Mouse (Mus musculus) liver, embryonic 15.5 days (tissue): Measurements from ENCODE around the gene Ank2. TPM values are rescaled to one million over a fixed set of nuclear protein-coding genes. Genes with fewer than 3 reads are reported as not detected.
"Not testable (repeated sequence)": the region's sequence is repeated elsewhere in the genome, so short reads cannot be mapped to it uniquely, and the experiment has no call there.

Experiments
- ATAC-seq: fragments of 200-750 bp; cut with Nextera tagmentation; 2 replicates; pipeline ENCODE4 v1.8.0; 2017; ENCODE audit warnings: moderate number of reproducible peaks, mild to moderate bottlenecking, moderate library complexity; ENCODE audit not compliant: insufficient read depth
- H3K27ac ChIP-seq: fragments of 300-500 bp; sonication (generic); replicated peaks from 2 replicates; pipeline ENCODE4 v1.5.1; 2015; ENCODE audit warnings: mild to moderate bottlenecking, inconsistent platforms
- H3K27me3 ChIP-seq: fragments of 300-500 bp; sonication (generic); 2 replicates; pipeline ENCODE4 v1.6.1; 2015; ENCODE audit warnings: mild to moderate bottlenecking, inconsistent platforms
- H3K36me3 ChIP-seq: fragments of 300-500 bp; sonication (generic); replicated peaks from 2 replicates; pipeline ENCODE4 v1.6.1; 2015; ENCODE audit warnings: moderate library complexity, mild to moderate bottlenecking, inconsistent platforms
- H3K4me1 ChIP-seq: fragments of 300-500 bp; sonication (generic); replicated peaks from 2 replicates; pipeline ENCODE4 v1.6.1; 2015; ENCODE audit warnings: inconsistent platforms
- H3K4me2 ChIP-seq: fragments of 300-500 bp; sonication (generic); 2 replicates; pipeline ENCODE4 v1.6.1; 2015; ENCODE audit warnings: moderate library complexity, mild to moderate bottlenecking, inconsistent platforms
- H3K4me3 ChIP-seq: fragments of 300-500 bp; sonication (generic); replicated peaks from 2 replicates; pipeline ENCODE4 v1.5.1; 2015; ENCODE audit warnings: mild to moderate bottlenecking, inconsistent platforms
- H3K9ac ChIP-seq: fragments of 300-500 bp; sonication (generic); 2 replicates; pipeline ENCODE4 v1.6.1; 2015; ENCODE audit warnings: moderate library complexity, mild to moderate bottlenecking, inconsistent platforms
- H3K9me3 ChIP-seq: fragments of 300-500 bp; sonication (generic); replicated peaks from 2 replicates; pipeline ENCODE4 v1.6.1; 2016; ENCODE audit warnings: inconsistent platforms
- WGBS: fragments of 180-500 bp; shearing (Covaris S2); methylation state at CpG from one replicate; pipeline ENCODE4 v1.1.7; 2015; ENCODE audit warnings: mixed read lengths; ENCODE audit not compliant: insufficient replicate concordance; 5-methylcytosine and 5-hydroxymethylcytosine counted together
- polyA plus RNA-seq: library from polyadenylated mRNA; unstranded; fragments of >200 nt; fragmentation: Nextera tagmentation; extraction: Ambion mirVana; gene quantifications from 2 replicates; pipeline ENCODE4 v1.2.1, GENCODE M21; 2015

Gene Ank2
- polyA plus RNA-seq, 1 experiment from 2014 or later: 6.6 TPM

DNA sequence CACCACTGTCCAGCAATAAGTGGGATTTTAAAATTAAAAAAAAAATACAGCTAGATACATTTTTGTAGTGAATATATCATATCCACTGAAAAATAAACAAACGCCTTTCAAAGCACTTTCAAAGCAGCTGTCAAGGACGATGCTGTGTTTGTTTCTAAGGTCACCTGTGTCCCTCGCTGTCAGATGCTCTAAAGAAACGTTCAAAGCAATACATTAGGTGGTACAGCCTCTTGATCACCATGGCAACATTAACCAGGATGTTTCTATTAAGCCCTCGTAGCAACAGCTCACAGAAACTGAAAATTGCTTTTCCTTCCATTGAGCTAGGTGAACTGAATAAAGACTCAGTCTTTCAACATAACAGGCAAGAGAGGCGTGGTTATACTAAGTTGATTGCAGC lies 17.5 kb downstream of the Ank2 start:
- no peak for ATAC-seq
- 67% methylated on average over 6 of the region's 6 CpGs for WGBS

DNA sequence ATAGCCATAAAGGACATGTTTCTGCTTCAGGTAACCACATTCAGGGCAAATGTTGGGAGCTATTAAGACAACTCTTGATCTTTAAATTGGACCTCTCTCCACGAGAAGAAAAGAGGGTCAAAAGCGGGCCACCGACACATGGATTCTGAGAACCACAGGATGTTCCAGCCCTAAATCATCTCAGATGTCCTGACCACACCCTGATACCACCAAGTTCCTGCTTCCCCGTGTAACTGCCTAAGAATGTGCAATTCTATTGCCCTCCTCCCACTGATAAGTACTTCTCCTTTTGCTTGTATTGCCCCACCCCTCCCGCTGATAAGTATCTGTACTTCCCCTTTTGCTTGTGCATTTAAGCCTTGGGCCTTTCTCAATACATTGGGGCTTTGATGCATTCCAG lies 18.8 kb downstream of the Ank2 start:
- not testable (repeated sequence) for H3K4me1 ChIP-seq, ATAC-seq, H3K9me3 ChIP-seq, H3K9ac ChIP-seq, H3K27me3 ChIP-seq, H3K4me3 ChIP-seq, H3K36me3 ChIP-seq, H3K27ac ChIP-seq, H3K4me2 ChIP-seq
- 24% methylated on average over 5 of the region's 5 CpGs for WGBS

More for the DNA sequence above, 17.5 kb downstream of the Ank2 start:
- Histone ChIP-seq H3K27ac (no peak overlapping the region), H3K9ac (no peak overlapping the region), H3K4me2 (no peak overlapping the region), H3K4me3 (no peak overlapping the region), H3K9me3 (no peaks in the 10 kb centered on the region), H3K27me3 (no peaks in the 10 kb centered on the region), H3K4me1 (no peaks in the 10 kb centered on the region), H3K36me3 (no peaks in the 10 kb centered on the region)

DNA sequence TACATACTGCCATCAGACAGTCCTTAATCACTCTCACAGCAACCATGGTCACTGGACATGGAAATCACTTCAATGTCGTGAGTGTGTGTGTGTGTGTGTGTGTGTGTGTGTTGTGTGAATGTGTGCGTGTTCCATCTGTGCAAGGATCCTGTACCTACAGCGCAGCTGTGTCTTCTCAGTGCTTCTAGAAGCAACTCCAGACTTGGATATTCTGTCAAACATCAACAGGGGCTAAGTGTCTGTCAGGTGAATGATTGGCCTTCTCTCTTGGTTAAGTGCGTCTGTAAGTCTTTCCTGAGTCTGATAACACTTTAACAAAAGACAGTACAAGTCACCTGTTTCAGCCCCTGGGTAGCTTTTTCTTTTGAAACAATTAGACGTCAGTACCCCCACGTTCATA lies 25.0 kb downstream of the Ank2 start:
- H3K9ac ChIP-seq: no peak overlapping the region
- 58% methylated on average over 6 of the region's 6 CpGs for WGBS
- H3K4me3 ChIP-seq: no peak overlapping the region
- H3K9me3 ChIP-seq: no peaks in the 10 kb centered on the region
- no peak overlapping the region for H3K4me2 ChIP-seq
- no peaks in the 10 kb centered on the region for H3K36me3 ChIP-seq
- no peak for ATAC-seq
- no peaks in the 10 kb centered on the region for H3K27me3 ChIP-seq
- no peak overlapping the region for H3K27ac ChIP-seq
- peaks cover 3% of the 10 kb centered on the region for H3K4me1 ChIP-seq

DNA sequence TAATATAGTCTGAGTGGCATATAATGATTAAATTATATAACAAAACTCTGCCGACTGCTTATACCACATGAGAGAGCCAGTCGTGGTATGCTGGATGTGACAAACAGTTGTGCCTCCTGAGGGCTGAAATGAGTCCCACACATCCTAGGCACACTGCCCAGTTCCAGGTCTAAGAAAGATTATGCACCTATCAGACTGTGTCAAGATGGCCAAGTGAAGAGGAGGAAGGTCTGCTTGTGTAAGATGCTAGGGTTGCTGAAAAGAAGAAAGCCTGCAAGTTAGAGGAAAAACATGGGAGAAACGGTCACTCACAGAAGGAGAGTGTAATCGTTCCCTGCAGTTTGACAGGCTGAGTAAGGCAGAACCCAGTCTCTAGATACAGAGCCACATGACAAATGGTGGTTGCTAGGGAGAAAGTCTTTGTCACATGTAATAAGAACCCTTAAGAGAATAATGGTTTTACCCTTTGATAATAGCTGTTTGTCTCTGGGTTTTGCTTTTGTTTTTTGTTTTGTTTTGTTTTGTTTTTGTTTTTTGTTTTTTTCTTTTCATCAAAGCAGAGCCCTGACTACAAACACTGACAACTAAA lies 29.9 kb downstream of the Ank2 start:
- WGBS: 35% methylated on average over 4 of the region's 4 CpGs
- Histone ChIP-seq H3K4me2 (peak overlapping the region; percentile 25; the same call in 1 of the 2 replicates), H3K27ac (peak overlapping the region; percentile 19; the same call in 1 of the 2 replicates), H3K4me3 (no peak overlapping the region), H3K27me3 (no peaks in the 10 kb centered on the region), H3K36me3 (no peaks in the 10 kb centered on the region), H3K9me3 (no peaks in the 10 kb centered on the region), H3K4me1 (peaks cover 20% of the 10 kb centered on the region), H3K9ac (no peak overlapping the region)
- ATAC-seq: peak; percentile 76

DNA sequence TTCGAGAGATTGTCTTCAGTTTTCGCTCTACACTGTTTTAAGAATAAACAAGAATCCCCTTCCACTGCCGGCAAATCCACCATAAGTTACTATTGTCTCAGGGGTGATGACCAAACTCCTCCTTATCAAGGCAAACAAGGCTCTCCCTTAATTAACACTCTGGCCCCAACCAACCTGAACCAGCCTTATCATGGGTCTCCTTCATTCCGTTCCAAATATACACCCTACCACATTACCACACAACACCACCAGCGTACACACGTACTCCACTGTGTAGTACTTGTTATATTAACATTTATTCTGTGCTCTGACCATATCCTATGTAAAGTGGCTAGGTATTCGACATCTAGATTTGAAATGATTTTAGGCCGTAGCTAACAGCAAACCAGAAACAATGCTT lies 30.6 kb downstream of the Ank2 start:
- no peaks in the 10 kb centered on the region for H3K36me3 ChIP-seq
- ATAC-seq: peak; percentile 94
- H3K9me3 ChIP-seq: no peaks in the 10 kb centered on the region
- peak overlapping the region; percentile 19; the same call in 1 of the 2 replicates for H3K27ac ChIP-seq
- H3K4me2 ChIP-seq: peak overlapping the region; percentile 25
- no peaks in the 10 kb centered on the region for H3K27me3 ChIP-seq
- no peak overlapping the region for H3K9ac ChIP-seq
- H3K4me3 ChIP-seq: 0 out of 2 replicates have a peak overlapping the region, but pooled peaks have one; percentile 3
- H3K4me1 ChIP-seq: peaks cover 20% of the 10 kb centered on the region
- WGBS: 30% methylated on average over 8 of the region's 8 CpGs

DNA sequence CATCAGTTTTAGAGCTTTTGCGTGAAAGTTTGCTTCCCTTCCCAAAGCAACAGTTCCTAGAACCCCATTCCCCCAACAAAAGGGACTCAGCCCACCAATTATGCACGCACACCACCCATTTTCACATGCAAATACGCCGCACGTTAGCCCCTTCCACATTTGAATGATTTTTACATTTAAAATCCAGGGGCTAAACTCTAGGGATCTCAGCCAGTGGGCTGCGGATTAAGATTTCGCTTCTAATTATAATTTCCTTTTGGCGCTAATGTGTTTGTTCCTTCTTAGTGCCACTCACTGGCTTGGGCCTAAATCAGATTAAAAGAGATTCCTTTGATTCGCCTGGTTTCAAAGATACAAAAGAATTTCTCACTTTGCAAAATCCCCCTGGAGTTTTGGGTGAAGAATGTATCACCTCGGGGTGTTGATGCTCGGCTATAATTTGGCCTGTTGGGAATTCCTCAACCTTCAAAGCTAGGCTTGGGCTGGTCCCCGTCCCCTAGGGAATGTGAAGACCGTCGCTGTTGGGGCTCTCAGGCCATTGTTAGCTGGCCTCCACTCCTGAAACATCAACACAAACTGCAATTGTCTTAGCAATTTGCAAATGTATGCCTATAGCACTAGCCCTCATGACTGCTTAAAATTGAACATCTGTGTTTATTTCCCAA lies 35.2 kb downstream of the Ank2 start:
- ATAC-seq: no peak
- 68% methylated on average over 14 of the region's 14 CpGs for WGBS
- no peaks in the 10 kb centered on the region for H3K9me3 ChIP-seq

DNA sequence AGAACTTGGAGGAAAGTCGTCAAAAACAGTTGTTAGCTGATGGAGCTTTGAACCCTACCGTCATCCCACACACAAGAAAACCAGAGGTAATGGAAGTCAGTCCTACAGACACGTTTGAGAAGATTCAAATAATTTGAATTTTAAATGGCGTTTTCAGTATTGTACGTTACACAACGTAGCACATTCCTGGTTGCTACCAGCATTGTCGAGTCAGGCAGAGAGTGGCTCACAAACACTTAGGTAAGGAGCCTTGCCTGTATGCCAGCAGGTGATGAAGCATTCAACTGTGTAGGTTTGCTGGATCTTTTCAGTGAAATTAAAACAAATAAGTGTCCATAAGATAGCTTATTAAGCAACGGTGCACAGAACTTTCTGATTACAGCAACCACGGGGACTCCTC lies 36.0 kb downstream of the Ank2 start:
- Histone ChIP-seq H3K4me1 (peaks cover 36% of the 10 kb centered on the region), H3K9me3 (no peaks in the 10 kb centered on the region), H3K4me2 (no peak overlapping the region), H3K27me3 (0 out of 2 replicates have a peak, but pooled peaks cover 3% of the 10 kb centered on the region), H3K27ac (no peak overlapping the region), H3K36me3 (no peaks in the 10 kb centered on the region), H3K9ac (no peak overlapping the region), H3K4me3 (no peak overlapping the region)
- no peak for ATAC-seq
- WGBS: 51% methylated on average over 9 of the region's 9 CpGs

More for the DNA sequence above, 35.2 kb downstream of the Ank2 start:
- Histone ChIP-seq H3K4me1 (peaks cover 35% of the 10 kb centered on the region), H3K36me3 (no peaks in the 10 kb centered on the region), H3K27me3 (0 out of 2 replicates have a peak, but pooled peaks cover 3% of the 10 kb centered on the region), H3K4me2 (no peak overlapping the region), H3K4me3 (no peak overlapping the region), H3K9ac (no peak overlapping the region), H3K27ac (no peak overlapping the region)

DNA sequence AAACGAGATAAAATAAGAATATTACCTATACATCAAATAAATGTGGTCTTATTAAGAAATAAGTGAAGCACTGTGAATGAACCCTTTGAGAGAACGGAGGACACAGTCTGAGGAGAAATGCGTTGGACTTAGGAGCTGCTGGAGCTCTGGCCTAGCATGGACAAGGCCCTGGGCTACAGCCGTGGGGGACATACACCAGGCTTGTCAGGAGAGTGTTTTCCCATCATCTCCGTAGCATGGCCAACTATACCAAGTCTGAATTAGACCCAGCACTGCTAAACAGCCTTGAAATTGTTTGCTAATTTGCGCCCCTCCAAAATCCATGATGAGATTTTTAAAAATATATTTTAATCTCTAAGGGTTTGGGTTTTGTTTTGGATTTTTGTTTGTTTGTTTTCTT lies 36.7 kb downstream of the Ank2 start:
- no peak overlapping the region for H3K9ac ChIP-seq
- H3K4me1 ChIP-seq: peaks cover 37% of the 10 kb centered on the region
- WGBS: 70% methylated on average over 6 of the region's 6 CpGs
- H3K4me2 ChIP-seq: no peak overlapping the region
- no peak overlapping the region for H3K4me3 ChIP-seq
- no peak overlapping the region for H3K27ac ChIP-seq
- no peaks in the 10 kb centered on the region for H3K36me3 ChIP-seq
- ATAC-seq: no peak
- H3K27me3 ChIP-seq: 0 out of 2 replicates have a peak, but pooled peaks cover 3% of the 10 kb centered on the region
- no peaks in the 10 kb centered on the region for H3K9me3 ChIP-seq

DNA sequence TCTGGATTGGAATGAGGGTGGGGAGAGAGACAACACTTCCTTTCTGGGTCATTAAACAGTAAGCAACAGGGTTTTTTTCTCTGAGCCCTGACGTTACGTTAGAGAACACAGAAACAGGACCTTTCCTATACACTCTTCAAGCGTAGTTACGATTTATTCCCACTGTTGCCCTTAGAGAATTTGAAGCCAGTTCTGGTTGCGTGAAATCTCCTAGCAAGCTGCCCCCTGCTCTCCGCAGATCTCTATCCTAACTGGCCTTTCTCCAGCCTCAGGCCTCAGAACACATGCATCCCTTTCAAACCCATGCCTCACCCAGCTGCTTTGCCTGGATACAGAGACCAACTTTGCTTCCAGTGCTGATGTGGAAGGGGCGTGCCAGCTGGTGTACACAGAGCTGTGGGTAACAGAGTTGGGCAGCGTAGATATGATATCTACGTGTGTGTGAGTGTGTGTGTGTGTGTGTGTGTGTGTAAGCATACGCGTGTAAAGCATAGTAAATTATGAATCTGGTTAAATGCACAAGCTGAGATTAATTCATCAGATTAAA lies 38.2 kb downstream of the Ank2 start:
- no peak; the same call in 1 of the 2 replicates for ATAC-seq

DNA sequence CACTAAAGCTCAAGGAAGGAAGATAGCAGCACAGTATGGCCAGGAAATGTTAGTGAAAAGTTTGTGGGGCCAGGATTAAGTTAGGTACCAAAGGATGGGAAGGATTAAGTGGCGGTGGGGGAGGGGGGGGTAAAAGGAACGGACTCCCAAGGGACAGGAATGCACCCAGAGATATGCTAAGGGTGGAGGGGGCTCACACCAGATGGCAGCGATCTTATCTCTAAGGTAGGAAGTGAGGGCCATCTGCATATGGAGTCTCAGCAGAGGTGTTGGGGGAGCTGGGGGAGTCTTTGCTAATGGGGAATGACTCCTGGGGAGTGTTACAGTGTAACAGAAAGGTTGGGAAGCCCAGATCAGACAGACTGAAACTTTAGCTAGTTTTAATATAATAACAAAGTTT lies 39.3 kb downstream of the Ank2 start:
- H3K4me1 ChIP-seq: peaks cover 31% of the 10 kb centered on the region
- no peak overlapping the region for H3K27ac ChIP-seq
- peak; percentile 53; the same call in 1 of the 2 replicates for ATAC-seq
- no peaks in the 10 kb centered on the region for H3K9me3 ChIP-seq
- H3K36me3 ChIP-seq: no peaks in the 10 kb centered on the region
- no peak overlapping the region for H3K4me3 ChIP-seq
- H3K27me3 ChIP-seq: 0 out of 2 replicates have a peak, but pooled peaks cover 3% of the 10 kb centered on the region
- WGBS: 2% methylated on average over 3 of the region's 3 CpGs
- H3K4me2 ChIP-seq: no peak overlapping the region
- no peak overlapping the region for H3K9ac ChIP-seq

More for the DNA sequence above, 38.2 kb downstream of the Ank2 start:
- Histone ChIP-seq H3K27me3 (0 out of 2 replicates have a peak, but pooled peaks cover 3% of the 10 kb centered on the region), H3K4me1 (peaks cover 31% of the 10 kb centered on the region), H3K36me3 (no peaks in the 10 kb centered on the region), H3K4me2 (no peak overlapping the region), H3K9ac (no peak overlapping the region), H3K27ac (no peak overlapping the region), H3K4me3 (no peak overlapping the region), H3K9me3 (no peaks in the 10 kb centered on the region)
- WGBS: 51% methylated on average over 11 of the region's 11 CpGs

DNA sequence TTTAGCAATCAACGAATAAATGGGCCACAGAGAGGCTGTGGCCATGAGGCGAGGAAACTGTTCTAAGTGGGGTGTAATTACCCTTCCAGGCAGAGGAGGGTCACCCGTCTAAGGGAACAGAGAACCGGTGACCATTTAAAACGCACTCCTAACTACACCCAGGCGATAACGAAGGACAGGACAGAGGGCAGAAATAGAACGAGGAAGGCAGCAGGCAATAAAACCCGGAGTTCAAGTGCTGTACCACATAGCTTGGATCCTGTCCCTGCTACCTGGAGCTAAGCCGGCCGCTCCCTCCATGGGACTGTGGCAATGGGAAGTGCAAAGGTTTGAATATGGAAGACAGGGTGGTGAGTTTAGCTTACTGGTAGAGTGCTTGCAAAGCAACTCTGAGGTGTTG lies 40.2 kb downstream of the Ank2 start:
- H3K4me3 ChIP-seq: peak overlapping the region; percentile 31; the same call in 1 of the 2 replicates
- H3K36me3 ChIP-seq: no peaks in the 10 kb centered on the region
- H3K9ac ChIP-seq: 0 out of 2 replicates have a peak overlapping the region, but pooled peaks have one; percentile 4
- H3K27ac ChIP-seq: 0 out of 2 replicates have a peak overlapping the region, but pooled peaks have one; percentile 11
- 0 out of 2 replicates have a peak, but pooled peaks cover 3% of the 10 kb centered on the region for H3K27me3 ChIP-seq
- H3K4me1 ChIP-seq: peaks cover 31% of the 10 kb centered on the region
- 24% methylated on average over 11 of the region's 11 CpGs for WGBS
- no peaks in the 10 kb centered on the region for H3K9me3 ChIP-seq
- peak overlapping the region; percentile 59 for H3K4me2 ChIP-seq
- ATAC-seq: no peak
